Mouse (Mus musculus) ovary, postnatal 14 days (tissue): ENCODE measurements around the gene Gm5072.
"Not testable (repeated sequence)": the region's sequence is repeated elsewhere in the genome, so short reads cannot be mapped to it uniquely, and the experiment has no call there.

ENCODE experiments used
- DNase-seq: peaks from one replicate; pipeline ENCODE4 v3.0.0; 2022; ENCODE audit warnings: low spot score

Gm5072 gene

DNA sequence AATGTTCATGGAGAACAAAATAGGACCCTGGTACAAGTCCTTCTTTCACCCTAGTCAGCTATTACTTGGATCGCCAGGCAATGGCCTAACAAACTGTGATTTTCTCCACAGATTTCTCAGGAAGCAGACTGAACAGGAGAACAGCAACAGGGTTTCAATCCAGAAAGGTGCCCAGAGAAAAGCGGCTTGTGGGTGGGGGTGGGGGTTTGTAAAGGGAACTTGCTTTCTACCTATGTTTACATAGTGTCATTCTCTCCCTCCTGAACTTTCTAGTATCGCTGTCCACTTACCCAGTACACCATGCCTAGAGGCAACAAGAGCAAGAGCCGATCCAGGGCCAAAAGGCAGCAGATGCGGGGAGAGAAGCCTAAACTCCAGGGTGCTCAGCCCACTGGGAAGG is at the start of gene Gm5072:
Gene Gm5072, plus strand, starts transcription at position 301 of the 400 bp plus-strand sequence.
- DNase-seq = not testable (repeated sequence)
